Mouse (Mus musculus): ENCODE measurements around the gene Cecr2.

GRCm38 (mm10) chr6:120790153-120790552 lies 124.0 kb downstream of the Cecr2 start:
- TF ChIP-seq CTCF (IDR thresholded peaks at IDR 0.05; ENCODE audit: low read depth, low read length) (no peak), POLR2A (IDR thresholded peaks at IDR 0.05; ENCODE audit: extremely low read depth, insufficient read depth, low read length) (no peak)
